Mouse (Mus musculus) right cerebral cortex, postnatal 10 days (tissue): ENCODE measurements around the gene Ffar3.
"Not testable (repeated sequence)": the region's sequence is repeated elsewhere in the genome, so short reads cannot be mapped to it uniquely, and the experiment has no call there.

ENCODE experiments used
- DNase-seq, 2 experiments: peaks; one replicate each; pipeline ENCODE4 v3.0.0; 2021; ENCODE audit warnings: low spot score in 2 of 2

The Ffar3 gene

DNA sequence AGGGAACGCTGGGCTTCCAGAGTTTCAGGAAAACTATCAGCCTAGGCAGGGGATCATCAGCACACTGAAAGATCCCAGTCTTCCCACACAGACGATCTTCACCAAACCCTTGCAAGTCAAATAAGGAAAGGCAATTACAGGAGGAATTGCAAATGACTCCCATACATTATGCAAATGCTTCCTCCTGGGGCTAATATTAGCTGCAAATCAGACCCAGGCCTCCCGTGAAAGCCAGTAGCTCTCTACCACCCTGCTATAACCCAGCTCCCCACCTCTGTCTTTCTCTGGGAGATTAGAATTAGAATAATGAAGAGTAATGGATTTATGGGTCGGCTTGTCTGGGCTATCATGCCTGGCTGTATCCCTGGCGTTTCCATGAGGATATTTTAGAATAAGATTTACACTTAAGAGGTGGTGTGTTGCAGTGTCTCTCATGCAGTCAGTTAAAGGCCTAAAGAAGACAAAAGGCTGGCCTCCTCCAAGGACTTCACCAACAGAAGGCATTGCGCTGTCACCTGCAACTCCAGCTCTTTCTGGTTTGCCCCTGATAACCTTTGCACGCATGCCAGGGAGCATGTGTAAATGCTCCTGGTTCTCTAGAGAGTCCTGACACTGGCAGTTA, 11.2 kb downstream of the Ffar3 start:
- DNase-seq: no peak

DNA sequence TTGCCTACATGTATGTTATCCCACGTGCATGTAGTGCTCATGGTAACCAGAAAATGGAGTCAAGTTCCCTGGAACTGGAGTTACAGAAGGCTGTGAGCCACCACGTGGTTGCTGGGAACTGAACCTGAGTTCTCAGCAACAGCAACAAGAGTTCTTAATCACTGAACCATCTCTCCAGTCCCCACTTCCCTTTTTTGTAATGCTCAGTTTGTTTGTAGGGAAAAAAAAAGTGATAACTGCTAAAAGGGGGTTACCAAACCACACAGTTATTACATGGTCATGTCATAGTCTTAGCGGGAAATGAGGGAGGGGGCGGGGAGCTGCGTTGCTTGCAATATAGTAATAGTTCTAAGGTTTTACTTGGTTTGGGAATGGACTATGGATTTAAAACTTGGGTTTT, 13.9 kb downstream of the Ffar3 start:
- DNase-seq: no peak

DNA sequence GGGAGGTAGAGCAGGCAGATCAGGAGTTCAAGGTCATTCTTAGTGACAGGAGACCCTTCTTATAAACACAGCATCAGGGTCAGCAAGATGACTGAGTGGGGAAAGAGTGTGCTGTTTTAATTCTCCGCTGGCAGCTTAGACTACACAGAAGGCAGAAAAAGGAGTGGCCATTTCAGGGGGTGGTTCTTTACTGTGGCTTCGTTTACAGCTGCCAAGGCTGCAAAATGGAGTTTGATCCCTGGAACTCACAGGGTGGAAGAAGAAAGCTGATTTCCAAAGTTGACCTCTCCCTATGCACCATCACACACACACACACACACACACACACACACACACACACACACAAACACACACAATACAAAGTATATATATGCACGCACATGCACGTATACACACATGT, 14.6 kb downstream of the Ffar3 start:
- DNase-seq: no peak

DNA sequence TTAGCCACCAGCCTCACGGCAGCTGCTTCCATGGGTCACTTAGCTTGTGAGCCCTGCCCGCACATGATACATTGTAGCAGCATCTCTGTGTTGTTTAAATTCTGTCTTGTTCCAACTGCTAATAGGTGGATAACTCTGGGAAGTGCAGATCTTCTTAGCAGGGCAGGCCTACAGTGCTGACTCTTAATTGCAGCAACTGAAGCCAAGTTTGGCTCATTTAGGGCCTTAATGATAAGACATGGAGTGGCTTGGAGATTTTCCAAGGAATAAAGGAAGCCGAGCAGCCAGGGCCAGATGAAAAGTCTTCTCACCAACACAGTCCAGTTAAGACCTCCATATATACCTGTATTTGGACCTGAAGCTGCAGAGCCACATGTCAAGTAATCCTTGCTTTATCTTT, 15.7 kb downstream of the Ffar3 start:
- DNase-seq: no peak

DNA sequence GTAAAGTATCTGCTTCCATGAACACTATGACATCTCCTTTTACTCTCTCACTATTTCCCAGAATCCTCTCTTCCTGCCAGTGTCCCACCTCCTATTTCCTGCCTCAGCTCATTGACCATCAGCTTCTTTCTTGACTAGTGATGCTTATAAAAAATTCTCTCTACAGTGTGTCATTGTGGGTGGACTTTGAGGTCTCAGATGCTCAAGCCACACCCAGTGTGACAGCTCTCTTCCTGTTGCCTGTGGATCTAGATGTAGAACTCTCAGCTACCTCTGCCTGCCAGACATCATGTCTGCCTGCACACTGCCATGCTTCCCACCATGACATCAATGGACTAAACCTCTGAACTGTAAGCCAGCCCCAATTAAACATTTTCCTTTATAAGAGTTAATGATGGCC, 18.7 kb downstream of the Ffar3 start:
- no peak for DNase-seq

DNA sequence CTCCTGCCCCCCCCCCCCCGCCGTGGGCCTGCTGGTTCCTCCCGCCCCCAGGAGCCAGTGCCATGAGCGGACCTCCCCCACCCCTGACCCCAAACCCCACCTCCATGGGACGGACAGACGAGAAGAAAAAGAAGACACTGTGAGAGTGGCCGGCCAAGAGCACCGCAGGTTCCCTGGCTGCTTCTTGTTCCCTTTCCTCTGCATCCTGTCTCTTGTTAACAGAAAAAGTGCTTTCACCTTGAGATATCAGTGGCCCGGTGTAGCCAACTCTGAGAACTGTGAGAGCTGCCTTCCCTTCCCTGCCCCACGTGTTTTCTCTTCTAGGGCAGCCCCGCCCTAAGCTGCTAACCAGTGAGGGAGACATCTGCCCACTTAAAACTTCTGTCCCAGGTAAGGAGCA, 23.3 kb downstream of the Ffar3 start:
- DNase-seq: not testable (repeated sequence)

DNA sequence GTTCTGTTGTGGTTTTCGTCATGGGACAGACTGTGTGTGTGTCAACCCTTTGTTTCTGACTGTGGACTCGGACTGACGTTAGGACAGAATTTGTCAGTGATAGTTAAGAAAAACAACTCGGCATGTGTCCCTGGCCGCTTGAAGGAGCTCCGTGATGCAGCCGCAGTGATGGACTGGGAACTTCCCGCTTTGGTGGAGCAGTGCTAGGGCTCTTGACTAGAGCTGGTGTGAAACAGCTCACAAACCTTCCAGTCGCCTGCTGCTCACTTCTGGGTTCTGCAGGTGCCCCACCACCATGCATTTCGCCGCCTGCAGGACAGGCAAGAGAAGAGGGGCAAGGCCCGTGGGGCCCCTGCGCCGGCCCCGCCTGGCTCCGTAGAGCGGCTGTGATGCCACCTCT, 23.7 kb downstream of the Ffar3 start:
- DNase-seq: no peak

DNA sequence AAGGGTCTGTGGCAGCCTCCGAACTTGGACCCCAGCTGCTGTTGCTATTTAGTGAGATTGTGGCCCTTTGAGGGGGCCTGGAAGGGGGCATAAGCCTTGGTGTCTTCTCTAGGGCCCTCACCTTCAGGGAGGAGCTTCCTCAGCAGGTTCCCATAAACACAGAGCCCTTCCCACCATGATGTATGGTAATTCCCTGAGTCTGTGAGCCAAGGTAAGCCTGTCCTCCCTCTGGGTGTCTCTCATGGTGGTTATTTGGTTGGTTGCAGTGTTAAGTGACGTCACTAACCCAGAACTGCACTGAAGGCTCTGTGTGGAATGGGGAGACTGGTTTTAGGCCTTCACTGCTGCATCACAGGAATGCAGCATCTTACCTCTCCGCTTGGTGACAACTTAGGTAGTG, 26.6 kb downstream of the Ffar3 start:
- DNase-seq: no peak

DNA sequence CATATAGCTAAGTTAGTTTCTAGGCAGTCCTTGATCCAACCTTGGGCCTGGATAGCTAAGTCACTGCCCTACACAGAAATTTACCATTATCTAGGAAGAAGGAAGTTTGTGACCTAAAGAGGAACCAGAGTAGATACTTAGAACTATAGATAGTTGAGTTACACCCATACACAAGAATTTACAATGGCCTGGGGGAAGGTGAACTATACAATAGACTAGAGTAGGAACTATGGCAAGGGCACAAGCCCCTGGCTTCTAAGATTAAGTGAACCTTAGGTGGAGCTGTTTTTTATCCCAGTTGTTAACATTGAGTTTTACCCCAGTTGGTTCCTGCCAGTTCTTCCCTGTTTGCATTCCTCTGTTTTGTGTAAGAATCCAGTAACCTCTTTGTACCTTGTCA, 27.1 kb downstream of the Ffar3 start:
- not testable (repeated sequence) for DNase-seq

DNA sequence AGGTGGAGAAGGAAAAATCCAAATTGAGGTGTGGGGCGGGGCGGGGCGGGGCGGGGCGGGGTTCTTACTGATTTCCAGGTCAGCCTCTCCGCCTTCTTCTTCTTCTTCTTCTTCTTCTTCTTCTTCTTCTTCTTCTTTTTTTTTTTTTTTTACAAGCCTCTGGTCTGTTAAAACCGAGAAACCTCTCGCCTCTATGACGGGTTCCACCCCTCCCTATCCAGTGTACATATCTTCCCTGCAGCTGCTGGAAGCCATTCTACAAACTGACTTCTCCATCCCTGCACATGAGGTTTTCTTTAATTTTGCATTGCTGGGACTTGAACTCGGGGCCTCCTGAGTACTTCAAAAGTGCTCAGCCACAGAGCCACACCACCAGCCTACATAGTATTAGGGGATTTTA, 29.3 kb downstream of the Ffar3 start:
- no peak for DNase-seq

DNA sequence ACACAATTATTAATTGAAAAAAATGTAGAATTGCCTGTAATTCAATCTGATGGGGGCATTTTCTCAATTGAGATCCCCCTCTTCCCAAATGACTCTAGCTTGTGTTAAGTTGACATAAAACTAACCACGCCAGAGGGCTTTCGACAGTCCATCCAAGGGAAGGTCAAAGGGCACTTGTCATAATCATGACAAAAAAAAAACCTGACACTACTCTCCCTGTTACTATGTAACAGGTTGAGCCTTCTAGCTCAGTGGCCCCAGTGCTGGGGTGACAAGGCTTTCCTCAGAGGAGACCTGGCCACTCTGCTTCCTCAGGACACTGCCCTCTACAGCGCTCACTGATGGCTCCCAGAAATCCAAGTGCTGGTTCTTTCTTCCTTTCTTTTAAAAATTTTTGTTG, 31.7 kb downstream of the Ffar3 start:
- DNase-seq: no peak

DNA sequence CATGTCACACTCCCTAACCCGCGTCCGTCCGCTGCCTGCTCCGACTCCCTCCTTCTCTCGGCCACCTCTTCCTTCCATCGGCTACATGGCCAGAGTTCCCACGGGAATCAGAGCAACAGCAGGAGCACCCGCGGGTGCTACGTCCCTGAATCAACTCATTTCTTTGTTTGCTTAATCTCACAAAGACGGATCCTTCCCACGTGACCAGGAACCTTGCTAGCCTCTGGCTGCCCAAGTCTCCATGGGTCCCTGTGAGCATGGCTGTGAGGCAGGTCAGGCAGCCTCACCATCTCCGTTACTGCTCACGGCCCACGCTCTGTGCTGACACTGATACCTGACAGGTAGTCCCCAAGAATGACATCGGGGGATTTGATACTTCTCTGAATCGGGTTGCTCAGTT, 32.3 kb downstream of the Ffar3 start, which contains the start of gene Ffar2:
TSS of gene Ffar2 (minus strand) at position 101 of the 400 bp plus-strand sequence.
- DNase-seq: no peak

DNA sequence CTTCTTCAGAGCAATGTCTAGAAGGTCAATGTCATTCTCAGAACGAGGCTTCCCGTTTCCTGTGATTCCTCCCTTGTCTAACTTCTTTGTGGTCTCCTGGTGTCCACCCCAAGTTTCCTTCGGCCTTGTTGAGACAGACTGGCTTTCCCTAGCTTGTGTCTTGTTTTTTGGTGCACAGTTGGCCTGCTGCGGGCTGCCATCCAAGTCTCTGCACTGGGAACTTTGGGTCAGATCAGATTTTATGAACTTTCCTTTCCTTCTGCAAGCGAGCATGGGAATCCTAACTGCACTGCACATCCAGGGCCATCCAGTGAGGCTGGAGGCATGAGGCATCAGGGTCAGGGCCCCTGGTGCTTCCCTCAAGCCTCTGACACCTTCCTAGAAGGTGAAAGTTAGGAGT, 34.4 kb downstream of the Ffar3 start:
- no peak for DNase-seq

DNA sequence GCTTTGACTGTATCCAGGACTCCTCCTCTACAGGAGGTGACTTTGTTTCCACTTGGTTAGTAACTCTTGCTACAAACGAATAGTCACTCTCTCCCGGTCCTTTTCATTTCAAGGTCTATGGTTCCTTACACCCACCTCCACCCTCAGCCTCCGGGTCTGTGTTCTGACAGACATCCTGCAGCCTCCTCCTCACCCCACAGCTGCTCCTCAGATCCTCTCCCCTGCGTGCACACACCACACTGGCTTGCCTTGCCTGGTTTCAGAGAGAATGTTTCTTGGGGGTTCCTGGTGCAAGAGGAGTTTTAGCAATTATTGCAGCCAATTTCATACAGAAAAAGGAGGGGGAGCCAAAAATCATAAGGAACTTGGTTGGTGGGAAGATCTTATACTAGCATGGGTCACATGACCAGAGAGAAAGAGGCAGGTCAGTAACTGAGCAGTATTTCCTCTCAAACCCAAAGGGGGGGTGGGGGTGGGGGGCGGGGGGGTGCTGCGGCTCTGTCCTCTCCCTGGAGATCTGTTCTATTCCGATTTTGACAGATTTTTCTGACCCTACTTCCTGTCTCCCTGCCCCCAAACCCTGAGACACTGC, 35.0 kb downstream of the Ffar3 start:
- DNase-seq: no peak

DNA sequence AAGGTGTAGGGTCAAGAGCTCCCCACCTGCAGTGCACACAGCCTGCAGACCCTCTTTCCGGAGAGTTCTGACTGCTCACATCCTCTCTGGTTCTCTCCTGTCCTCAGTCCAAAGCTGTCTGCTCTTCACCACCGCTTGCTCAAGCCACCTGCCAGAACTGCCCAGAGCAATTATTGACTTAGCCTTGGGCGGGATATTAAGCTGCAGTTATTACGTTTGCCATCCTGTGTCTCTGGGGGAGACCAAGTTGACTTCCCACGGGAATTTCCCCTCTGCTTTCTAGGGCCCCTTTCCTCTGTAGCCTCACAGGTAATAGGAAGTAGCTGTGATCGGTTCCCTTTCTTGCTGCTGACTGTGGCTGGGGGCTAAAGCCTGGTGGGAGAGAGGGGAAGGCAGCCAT, 35.8 kb downstream of the Ffar3 start:
- DNase-seq: no peak

DNA sequence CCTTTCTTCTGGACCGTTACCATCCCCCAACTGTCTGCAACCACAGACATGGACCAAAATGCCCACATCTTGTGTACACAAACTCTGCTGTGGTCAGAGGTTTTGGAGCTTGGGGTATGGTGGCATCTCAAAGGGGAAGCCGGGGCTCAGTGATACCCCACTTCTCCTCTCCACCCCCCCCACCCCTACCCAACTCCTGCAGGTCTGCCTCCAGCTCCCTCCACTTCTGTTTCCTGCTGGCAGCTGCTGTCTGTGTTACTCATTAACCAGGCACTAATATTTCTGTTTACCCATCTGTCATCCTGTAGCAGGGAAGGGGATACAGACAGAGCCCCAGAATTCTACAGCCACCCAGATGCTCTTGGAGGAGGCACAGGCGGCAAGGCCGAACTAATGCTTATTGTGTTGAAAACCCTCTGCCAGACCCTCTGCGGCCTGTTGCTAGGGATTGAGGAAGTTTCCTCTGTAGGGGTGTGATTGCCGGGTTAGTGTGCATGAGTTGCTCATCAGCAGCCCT, 43.6 kb downstream of the Ffar3 start:
- no peak for DNase-seq

DNA sequence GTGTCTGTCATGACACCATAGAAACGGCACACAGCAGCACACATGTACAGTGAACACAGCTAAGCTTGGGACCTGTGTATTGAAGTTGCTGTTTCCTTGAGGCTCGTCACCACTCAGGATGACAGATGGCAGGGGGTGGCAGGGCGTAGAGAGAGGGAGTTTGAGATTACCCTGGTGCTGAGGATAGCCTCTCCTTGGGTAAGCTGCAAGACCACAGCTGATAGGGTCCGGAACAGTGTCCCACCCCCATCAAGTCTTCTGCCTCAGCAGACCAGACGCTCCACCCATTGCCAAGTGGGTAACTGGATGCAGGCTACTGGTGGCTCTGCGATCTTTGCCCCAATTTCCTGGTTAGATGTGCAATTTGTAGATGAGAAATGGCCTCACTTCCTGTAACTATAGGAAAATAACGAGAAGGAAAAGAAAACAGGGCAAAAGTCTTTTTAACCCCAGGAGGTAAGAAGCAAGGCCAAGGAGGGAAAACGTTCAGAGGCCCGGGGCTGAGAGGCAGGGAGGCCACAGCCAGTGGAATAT, 44.2 kb downstream of the Ffar3 start:
- DNase-seq: no peak

DNA sequence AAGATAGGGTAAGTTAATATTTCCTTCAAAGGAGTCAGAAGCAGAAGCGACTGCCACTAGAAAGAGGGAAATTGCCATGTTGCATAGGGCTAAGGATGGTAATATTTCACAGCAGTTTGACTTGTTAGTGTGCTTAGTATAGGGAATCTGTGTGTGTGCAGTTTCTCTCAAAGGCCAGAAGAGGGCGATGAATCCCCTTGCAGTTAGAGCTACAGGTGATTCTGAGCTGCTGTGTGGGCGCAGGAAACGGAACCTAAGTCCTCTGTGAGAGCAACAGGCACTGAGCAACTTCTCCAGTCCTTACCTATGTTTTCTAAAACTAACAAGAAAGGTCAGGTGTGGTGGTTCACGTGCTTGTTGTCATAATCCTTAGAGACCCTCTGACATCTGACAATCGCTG, 45.7 kb downstream of the Ffar3 start:
- no peak for DNase-seq

DNA sequence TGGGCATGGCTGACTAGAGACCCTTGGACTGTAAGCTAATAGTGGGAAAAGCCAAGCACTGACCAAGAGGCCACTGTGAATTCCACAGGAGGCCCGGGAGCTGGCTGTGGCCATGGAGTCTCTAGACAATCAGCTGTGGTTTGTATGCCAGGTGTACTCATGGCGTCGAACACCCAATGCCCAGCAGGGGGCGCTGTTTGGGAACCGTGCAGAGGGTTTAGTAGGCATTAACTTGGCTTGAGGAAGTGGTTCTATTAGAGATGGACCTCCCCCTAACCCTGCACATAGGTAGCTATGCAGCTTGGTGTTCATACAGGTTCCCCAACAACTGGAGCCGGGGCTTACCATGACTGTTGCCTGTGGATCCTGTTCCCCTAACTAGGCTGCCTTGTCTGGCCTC, 50.1 kb downstream of the Ffar3 start:
- DNase-seq: no peak
